Mouse (Mus musculus) limb, embryonic 14.5 days (tissue): ENCODE results near the gene Irs1. TPM values are rescaled to one million over a fixed set of nuclear protein-coding genes. Genes with fewer than 3 reads are reported as not detected.

Source experiments
- ATAC-seq: fragments of 200-750 bp; cut with Nextera tagmentation; 2 replicates; pipeline ENCODE4 v1.8.0; 2017; ENCODE audit warnings: low read depth, moderate number of reproducible peaks, moderate TSS enrichment; ENCODE audit not compliant: low FRiP score
- DNase-seq: peaks from one replicate; pipeline ENCODE4 v3.0.0-alpha.2; 2015; ENCODE audit warnings: low spot score
- H3K27ac ChIP-seq: fragments of 300-500 bp; sonication (generic); replicated peaks from 2 replicates; pipeline ENCODE4 v1.5.1; 2014; ENCODE audit warnings: low read depth, mild to moderate bottlenecking, low read length, moderate library complexity, mixed read lengths
- H3K27me3 ChIP-seq: fragments of 300-500 bp; sonication (generic); 2 replicates; pipeline ENCODE4 v1.6.1; 2014; ENCODE audit warnings: low read length, mixed read lengths; ENCODE audit not compliant: control insufficient read depth, insufficient read depth
- H3K36me3 ChIP-seq: fragments of 300-500 bp; sonication (generic); 2 replicates; pipeline ENCODE4 v1.6.1; 2014; ENCODE audit warnings: mild to moderate bottlenecking, low read length, moderate library complexity, mixed read lengths; ENCODE audit not compliant: control insufficient read depth, insufficient read depth
- H3K4me1 ChIP-seq: fragments of 300-500 bp; sonication (generic); 2 replicates; pipeline ENCODE4 v1.6.1; 2014; ENCODE audit warnings: antibody characterized with exemption, low read length, mixed read lengths; ENCODE audit not compliant: control insufficient read depth, insufficient read depth
- H3K4me2 ChIP-seq: fragments of 300-500 bp; sonication (generic); replicated peaks from 2 replicates; pipeline ENCODE4 v1.6.1; 2014; ENCODE audit warnings: low read depth, mild to moderate bottlenecking, low read length, moderate library complexity; ENCODE audit not compliant: severe bottlenecking
- H3K4me3 ChIP-seq: fragments of 300-500 bp; sonication (generic); replicated peaks from 2 replicates; pipeline ENCODE4 v1.5.1; 2014; ENCODE audit warnings: low read length
- H3K9ac ChIP-seq: fragments of 300-500 bp; sonication (generic); 2 replicates; pipeline ENCODE4 v1.6.1; 2014; ENCODE audit warnings: mild to moderate bottlenecking, low read depth, low read length, moderate library complexity; ENCODE audit not compliant: severe bottlenecking
- H3K9me3 ChIP-seq: fragments of 300-500 bp; sonication (generic); 2 replicates; pipeline ENCODE4 v1.6.1; 2016; ENCODE audit warnings: low read length; ENCODE audit not compliant: control insufficient read depth
- POLR2A ChIP-seq: fragments of 200-500 bp; IDR thresholded peaks from 2 replicates; pipeline ENCODE4 v1.8.0; 2012; ENCODE audit warnings: inconsistent platforms, mild to moderate bottlenecking, moderate library complexity, borderline replicate concordance; ENCODE audit not compliant: insufficient read depth, insufficient read length; ENCODE audit errors: extremely low read depth
- WGBS: fragments of 180-500 bp; shearing (Covaris S2); extraction: QIAGEN DNeasy Blood & Tissue Kit; methylation state at CpG from one replicate; pipeline ENCODE4 v1.1.7; 2014; 5-methylcytosine and 5-hydroxymethylcytosine counted together
- polyA plus RNA-seq, 2 experiments: library from polyadenylated mRNA; depleted of rRNA in 1 of 2; stranded (reverse) in 1 of 2; unstranded in 1 of 2; fragments of >200 nt; fragmentation: Nextera tagmentation in 1 of 2; extraction: Ambion mirVana in 1 of 2; gene quantifications; 2 replicates each; pipeline versions ENCODE4 v1.2.1 to v1.2.3; 2012 to 2014

Gene Irs1
- polyA plus RNA-seq, 2 experiments, result 11.8 to 19.7 TPM

GRCm38 (mm10) chr1:82261638-82262037 lies 29.6 kb downstream of the Irs1 start:
- ATAC-seq, result no peak
- no peaks in the 10 kb centered on the region for H3K9me3 ChIP-seq

GRCm38 (mm10) chr1:82261053-82261618 lies 30.1 kb downstream of the Irs1 start:
- H3K4me3 ChIP-seq, result no peak overlapping the region
- no peak for DNase-seq
- H3K9me3 ChIP-seq, result no peaks in the 10 kb centered on the region
- H3K4me2 ChIP-seq, result no peak overlapping the region
- no peak overlapping the region for H3K9ac ChIP-seq
- H3K4me1 ChIP-seq, result peaks cover 34% of the 10 kb centered on the region
- H3K27ac ChIP-seq, result no peak overlapping the region
- TF ChIP-seq POLR2A, result no peak
- no peaks in the 10 kb centered on the region for H3K36me3 ChIP-seq
- no peak for ATAC-seq
- 22% methylated on average over 9 of the region's 9 CpGs for WGBS
- H3K27me3 ChIP-seq, result no peaks in the 10 kb centered on the region

More at GRCm38 (mm10) chr1:82261638-82262037, 29.6 kb downstream of the Irs1 start:
- peaks cover 34% of the 10 kb centered on the region for H3K4me1 ChIP-seq
- H3K4me3 ChIP-seq, result no peak overlapping the region
- no peaks in the 10 kb centered on the region for H3K36me3 ChIP-seq
- DNase-seq, result no peak
- no peak overlapping the region for H3K27ac ChIP-seq
- H3K9ac ChIP-seq, result no peak overlapping the region
- no peak for TF ChIP-seq POLR2A
- no peaks in the 10 kb centered on the region for H3K27me3 ChIP-seq
- 39% methylated on average over 5 of the region's 5 CpGs for WGBS
- H3K4me2 ChIP-seq, result no peak overlapping the region

- ATAC-seq, result no peak
- WGBS, result 34% methylated on average over 3 of the region's 3 CpGs
- no peak overlapping the region for H3K9ac ChIP-seq
- no peaks in the 10 kb centered on the region for H3K36me3 ChIP-seq
- no peak for TF ChIP-seq POLR2A
- peaks cover 34% of the 10 kb centered on the region for H3K4me1 ChIP-seq
- no peak for DNase-seq
- H3K27ac ChIP-seq, result no peak overlapping the region
- no peaks in the 10 kb centered on the region for H3K27me3 ChIP-seq
- no peaks in the 10 kb centered on the region for H3K9me3 ChIP-seq
- no peak overlapping the region for H3K4me2 ChIP-seq
- H3K4me3 ChIP-seq, result no peak overlapping the region
Measured at GRCm38 (mm10) chr1:82260055-82260454, 31.2 kb downstream of the Irs1 start.

- no peak overlapping the region for H3K9ac ChIP-seq
- H3K4me2 ChIP-seq, result no peak overlapping the region
- DNase-seq, result peak; percentile 50
- no peaks in the 10 kb centered on the region for H3K27me3 ChIP-seq
- ATAC-seq, result peak; percentile 34; the same call in 1 of the 2 replicates
- H3K36me3 ChIP-seq, result no peaks in the 10 kb centered on the region
- H3K9me3 ChIP-seq, result no peaks in the 10 kb centered on the region
- no peak overlapping the region for H3K4me3 ChIP-seq
- peaks cover 34% of the 10 kb centered on the region for H3K4me1 ChIP-seq
- no peak for TF ChIP-seq POLR2A
- WGBS, result 15% methylated on average over 7 of the region's 7 CpGs
- no peak overlapping the region for H3K27ac ChIP-seq
Measured at GRCm38 (mm10) chr1:82258331-82258730, 32.9 kb downstream of the Irs1 start.

GRCm38 (mm10) chr1:82257457-82257856 lies 33.8 kb downstream of the Irs1 start:
- no peak overlapping the region for H3K27ac ChIP-seq
- ATAC-seq, result peak; percentile 39; the same call in 1 of the 2 replicates

More at GRCm38 (mm10) chr1:82257457-82257856, 33.8 kb downstream of the Irs1 start:
- H3K4me3 ChIP-seq, result no peak overlapping the region
- H3K27me3 ChIP-seq, result no peaks in the 10 kb centered on the region
- peaks cover 33% of the 10 kb centered on the region for H3K4me1 ChIP-seq
- no peaks in the 10 kb centered on the region for H3K36me3 ChIP-seq
- no peak for TF ChIP-seq POLR2A
- no peak overlapping the region for H3K9ac ChIP-seq
- H3K4me2 ChIP-seq, result no peak overlapping the region
- DNase-seq, result peak; percentile 84
- WGBS, result 22% methylated on average over 5 of the region's 5 CpGs
- H3K9me3 ChIP-seq, result no peaks in the 10 kb centered on the region
